Mouse (Mus musculus) spleen, postnatal 36 days (tissue): ENCODE measurements around the gene Nelfe.
"Not testable (repeated sequence)": the region's sequence is repeated elsewhere in the genome, so short reads cannot be mapped to it uniquely, and the experiment has no call there.

Source experiments
- DNase-seq, 2 experiments: peaks; one replicate each; pipeline ENCODE4 v3.0.0; 2022; ENCODE audit warnings: low spot score in 2 of 2, mixed read lengths in 1 of 2

Gene Nelfe

GRCm38 (mm10) chr17:34893072-34893824 is 43.1 kb downstream of the Nelfe start:
- no peak for DNase-seq

- DNase-seq, result peak; percentile 89 to 90
Measured at GRCm38 (mm10) chr17:34894074-34894597, 43.9 kb downstream of the Nelfe start.

GRCm38 (mm10) chr17:34894801-34895530 is 44.8 kb downstream of the Nelfe start:
- no peak for DNase-seq

GRCm38 (mm10) chr17:34895724-34896123 is 45.5 kb downstream of the Nelfe start:
- DNase-seq, result no peak

GRCm38 (mm10) chr17:34896366-34896765 is 46.2 kb downstream of the Nelfe start:
- no peak for DNase-seq

- no peak for DNase-seq
Measured at GRCm38 (mm10) chr17:34897373-34898159, 47.4 kb downstream of the Nelfe start.

GRCm38 (mm10) chr17:34898160-34898586 is 48.0 kb downstream of the Nelfe start, which contains the start of the genes C2 and Ehmt2:
TSS of gene C2 (minus strand) at chr17:34898265.
TSS of gene Ehmt2 (plus strand) at chr17:34898469.
- DNase-seq, result peak; percentile 75 to 82

- no peak for DNase-seq
Measured at GRCm38 (mm10) chr17:34898706-34899052, 48.5 kb downstream of the Nelfe start.

GRCm38 (mm10) chr17:34899053-34899889 is 49.1 kb downstream of the Nelfe start:
- DNase-seq, result peak; percentile 34 to 46

- peak in 1 of 2 experiments; percentile 50 for DNase-seq
Measured at GRCm38 (mm10) chr17:34899890-34900243, 49.7 kb downstream of the Nelfe start.

GRCm38 (mm10) chr17:34900826-34901225 is 50.6 kb downstream of the Nelfe start:
- not testable (repeated sequence) for DNase-seq

GRCm38 (mm10) chr17:34901948-34902347 is 51.8 kb downstream of the Nelfe start:
- not testable (repeated sequence) for DNase-seq

GRCm38 (mm10) chr17:34902895-34903294 is 52.7 kb downstream of the Nelfe start:
- DNase-seq, result no peak
